Mouse (Mus musculus) right cerebral cortex, postnatal 36 days (tissue): ENCODE measurements around the gene Sbk2.
"Not testable (repeated sequence)": the region's sequence is repeated elsewhere in the genome, so short reads cannot be mapped to it uniquely, and the experiment has no call there.

Source experiments
- DNase-seq, 2 experiments: peaks; one replicate each; pipeline ENCODE4 v3.0.0; 2022; ENCODE audit warnings: low spot score in 2 of 2, mixed read lengths in 1 of 2

Gene Sbk2

DNA sequence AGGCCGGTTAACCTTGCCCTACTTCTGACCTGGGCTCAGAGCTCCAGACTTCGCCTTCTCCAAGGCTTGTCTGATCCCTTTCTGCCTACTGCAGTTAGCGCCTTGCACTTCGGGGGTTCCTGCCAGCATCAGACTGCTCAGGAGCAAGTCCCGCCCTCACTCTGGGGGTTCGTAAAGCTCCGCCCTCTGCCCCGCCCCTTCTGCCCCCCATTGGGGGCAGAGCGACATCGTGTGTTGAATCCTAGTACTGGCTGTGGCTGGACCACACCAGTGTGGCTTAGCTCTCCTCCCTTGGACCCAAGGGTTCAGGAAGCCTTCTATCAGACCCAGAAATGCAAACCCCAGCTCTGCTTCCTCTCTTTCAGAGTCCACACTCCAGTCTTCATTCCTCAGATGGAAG is at the start of gene Sbk2:
TSS of gene Sbk2 (minus strand) at position 135 of the 400 bp plus-strand sequence.
- peak; percentile 32 to 33 for DNase-seq

DNA sequence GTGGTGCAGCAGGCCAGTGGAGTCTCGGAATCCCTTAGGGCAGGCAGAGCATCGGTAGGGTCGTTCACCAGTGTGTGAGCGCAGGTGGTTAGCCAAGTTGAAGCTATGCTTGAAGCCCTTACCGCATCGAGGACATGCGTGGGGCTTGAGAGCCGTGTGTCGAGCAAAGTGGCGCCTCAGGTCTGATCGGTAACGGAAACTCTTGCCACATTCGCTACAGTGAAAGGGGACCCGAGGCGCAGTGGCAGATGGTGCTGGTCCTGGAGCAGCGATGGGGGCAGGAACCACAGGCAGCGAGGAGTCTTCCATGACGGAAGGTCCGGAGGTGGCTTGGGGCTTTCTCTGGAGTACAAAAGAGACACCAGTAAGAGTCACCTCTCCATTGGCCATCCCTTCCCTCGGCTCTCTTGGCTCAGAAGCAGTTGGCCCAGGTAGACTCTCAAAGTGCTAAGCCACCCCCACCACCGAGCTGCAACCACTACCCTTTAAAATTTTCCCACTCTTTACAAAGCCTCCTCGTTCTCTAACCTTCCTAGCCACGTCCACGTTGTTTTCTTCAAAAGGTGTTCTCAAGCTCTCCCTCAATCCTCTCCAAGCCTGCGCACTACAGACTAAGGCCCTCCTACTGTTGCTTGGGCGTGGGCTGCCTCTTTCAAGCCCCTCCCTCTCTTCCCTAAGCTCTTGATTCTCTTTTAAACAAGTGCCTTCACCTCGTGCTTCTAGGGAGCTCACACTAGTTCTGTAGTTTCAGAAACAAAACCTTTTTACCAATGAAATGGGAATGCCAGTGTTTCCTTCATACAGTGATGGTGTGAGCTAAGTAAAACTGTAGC is 48.7 kb upstream of the Sbk2 start:
- no peak for DNase-seq

DNA sequence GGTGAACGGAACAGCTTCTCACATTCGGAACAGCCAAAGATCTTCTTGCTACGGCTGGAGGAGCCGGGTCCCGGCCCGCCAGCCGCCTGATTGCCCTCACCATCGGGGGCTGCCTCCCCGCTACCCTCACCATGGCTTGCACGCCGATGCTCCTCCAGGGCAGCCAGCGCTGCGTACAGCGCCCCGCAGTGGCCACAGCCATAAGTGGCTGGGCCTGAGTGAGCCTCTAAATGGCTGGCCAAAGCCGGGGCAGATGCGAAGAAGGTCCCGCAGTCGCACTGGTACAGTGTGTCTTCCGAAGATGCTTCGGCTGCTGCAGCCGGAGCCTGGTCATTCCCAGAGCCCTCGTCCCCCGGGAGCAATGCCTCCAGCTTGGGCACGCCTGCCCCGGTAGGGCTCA is 44.0 kb upstream of the Sbk2 start:
- DNase-seq = no peak

DNA sequence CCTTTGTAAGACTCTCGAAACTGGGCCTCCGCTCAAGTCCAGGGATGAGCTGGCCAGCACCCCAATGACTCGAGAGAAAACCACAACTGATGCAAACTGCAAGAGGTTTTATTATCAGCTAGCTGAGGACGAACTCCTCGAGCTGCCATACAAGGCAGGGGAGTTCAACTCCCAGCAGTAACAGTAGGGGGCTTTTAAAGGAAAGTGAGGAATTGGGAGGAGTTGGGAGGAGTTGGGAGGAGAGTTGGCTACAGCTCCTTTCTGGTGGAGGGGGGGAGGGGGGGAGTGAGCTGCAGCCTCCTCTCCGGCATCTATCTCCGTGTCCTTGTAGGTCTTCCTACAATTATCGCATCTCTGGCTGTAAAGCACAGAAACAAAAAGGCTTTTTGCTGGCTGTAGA is 38.7 kb upstream of the Sbk2 start:
- not testable (repeated sequence) for DNase-seq

DNA sequence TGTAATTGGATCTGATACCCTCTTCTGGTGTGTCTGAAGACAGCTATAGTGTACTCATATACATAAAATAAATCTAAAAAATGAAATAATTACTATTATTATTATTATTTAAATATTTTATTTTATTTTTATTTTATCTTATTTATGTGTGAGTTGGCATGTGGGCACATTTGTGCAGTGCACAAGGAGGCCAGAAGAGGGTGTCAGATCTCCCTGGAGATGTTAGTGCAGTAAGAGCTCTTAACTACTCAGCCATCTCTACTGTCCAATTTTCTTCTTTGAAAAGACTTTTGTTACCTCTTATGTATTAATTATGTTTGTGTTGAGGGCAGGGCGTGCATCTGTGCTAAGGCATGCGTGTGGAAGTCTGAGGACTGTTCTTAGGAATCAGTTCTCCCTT is 35.7 kb upstream of the Sbk2 start:
- no peak for DNase-seq

DNA sequence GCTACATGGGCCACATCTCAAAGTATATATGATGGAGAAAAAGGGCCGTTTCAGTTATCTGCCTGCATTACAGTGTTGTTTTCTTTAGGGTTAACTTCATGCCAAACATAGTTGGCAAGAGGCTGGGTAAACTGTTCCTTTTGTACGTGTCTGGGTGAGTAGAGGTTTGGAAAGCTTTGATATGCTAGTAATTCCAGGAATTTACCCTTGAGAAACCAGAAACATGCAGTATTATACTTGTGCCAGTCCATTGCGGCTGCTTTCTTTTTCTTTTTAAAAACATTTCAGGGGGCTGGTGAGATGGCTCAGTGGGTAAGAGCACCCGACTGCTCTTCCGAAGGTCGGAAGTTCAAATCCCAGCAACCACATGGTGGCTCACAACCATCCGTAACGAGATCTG is 32.7 kb upstream of the Sbk2 start:
- DNase-seq = no peak

DNA sequence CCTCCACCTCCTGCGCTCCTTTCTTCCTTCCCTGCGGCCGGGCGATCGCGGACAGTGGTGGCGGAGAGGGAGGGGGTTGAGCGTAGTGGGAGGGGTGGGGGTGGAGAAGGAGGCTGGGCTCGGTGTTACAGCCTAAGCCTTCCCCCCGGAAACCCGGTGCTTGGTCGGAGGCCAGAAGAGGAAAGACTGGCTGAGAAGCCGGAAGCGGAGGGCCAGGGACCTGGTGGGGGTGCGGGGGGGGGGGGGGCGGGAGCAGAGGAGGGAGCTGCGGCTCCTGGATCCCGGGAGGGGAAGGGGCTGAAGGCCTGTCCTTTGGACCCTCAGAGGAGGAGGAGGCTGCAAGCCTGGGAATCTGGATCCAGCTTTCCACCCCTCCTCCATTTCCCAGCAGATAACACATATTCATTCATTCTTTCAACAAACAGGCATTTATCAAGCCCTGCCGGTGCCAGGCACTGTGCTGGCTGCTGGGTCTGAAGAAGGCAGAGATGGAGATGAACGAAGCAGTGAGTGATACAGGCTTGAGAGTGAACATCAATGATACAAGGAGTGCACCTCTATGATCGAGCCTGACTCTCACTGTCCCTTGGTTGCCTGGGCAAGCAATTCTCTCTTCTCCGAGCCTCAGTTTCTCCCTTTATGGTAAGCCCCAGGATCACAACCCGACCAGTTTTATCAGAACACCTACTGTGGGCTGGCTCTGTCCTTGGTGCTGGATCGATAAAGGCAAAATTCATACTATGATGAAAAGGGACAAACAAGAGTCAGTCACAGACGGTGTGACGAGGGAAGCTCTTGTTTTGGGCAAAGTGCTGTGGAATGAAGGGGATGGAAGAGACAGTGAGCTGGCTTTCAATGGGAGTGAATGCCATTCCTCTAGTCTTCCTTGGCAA is 32.0 kb upstream of the Sbk2 start, which contains the start of gene Zfp579:
TSS of gene Zfp579 (minus strand) at position 156 of the 893 bp plus-strand sequence.
- DNase-seq = peak; percentile 84 to 86

DNA sequence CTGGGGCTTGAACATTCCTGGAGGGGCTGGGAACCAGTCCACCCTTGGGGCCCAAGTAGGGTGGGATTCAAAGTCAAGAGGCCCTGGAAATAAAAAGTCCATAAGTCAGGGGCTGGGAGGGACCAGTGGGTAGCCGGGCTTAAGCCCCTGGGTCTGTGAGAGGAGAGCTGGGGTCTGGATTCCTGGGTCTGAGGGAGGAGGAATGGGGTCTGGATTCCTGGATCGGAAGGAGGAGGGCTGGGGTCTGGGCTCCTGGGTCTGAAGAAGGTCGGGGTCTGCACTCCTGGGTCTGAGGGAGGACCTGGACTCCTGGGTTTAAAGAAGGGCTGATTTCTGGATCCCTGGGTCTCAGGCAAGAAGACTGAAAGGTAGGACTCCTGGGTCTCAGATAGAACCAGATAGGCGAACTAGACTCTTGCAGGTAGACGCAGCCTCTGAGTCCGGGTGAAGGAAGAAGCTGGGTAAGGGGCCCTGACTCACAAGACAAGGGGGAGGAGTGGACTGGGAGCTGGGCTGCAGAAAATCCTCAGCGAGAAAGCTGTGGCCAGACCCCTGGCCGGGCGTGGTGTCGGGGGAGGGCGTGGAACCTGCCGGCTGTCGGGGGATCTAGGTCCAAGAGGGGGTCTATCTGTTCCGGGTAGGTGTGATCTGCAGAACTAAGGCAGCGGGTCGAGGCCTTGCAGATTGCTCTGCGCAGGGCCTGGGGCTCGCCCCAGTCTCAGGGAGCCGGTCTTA is 31.2 kb upstream of the Sbk2 start:
- no peak for DNase-seq

DNA sequence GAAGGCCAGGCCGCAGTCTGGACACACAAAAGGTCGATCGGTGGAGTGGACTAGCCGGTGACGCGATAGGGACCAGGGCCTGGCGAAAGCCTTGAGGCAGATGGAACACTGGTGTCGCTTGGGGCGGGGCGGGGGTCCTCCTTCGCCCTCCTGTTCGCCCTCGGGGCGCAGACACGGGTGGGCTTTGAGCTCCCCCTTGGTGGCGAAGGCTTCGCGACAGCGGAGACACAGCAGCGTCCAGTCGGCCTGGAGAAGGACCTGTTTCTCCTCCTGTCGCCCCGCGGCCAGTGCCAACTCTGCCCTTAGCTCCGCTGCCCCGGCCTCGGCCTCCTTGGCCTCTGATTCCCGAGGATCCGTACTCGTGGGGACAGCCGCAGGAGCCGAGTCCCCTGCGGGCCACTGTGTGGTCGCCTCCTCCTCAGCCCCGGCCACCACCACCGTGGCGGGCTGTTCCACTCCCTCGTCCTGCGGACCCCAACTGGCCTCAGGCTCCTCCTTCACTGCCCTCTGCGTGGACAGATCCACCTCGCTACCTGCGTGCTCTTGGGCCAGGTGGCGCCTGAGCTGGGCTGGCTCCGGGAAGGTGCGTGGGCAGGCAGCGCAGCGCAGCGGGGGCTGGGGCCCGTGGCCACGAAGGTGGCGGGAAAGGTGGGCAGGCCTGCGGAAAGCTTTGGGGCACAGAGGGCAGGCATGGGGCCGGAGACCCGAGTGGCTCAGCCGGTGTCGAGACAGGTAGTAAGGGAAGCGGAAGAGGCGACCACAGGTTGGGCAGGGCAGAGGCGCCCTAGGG is 30.0 kb upstream of the Sbk2 start:
- DNase-seq = no peak

DNA sequence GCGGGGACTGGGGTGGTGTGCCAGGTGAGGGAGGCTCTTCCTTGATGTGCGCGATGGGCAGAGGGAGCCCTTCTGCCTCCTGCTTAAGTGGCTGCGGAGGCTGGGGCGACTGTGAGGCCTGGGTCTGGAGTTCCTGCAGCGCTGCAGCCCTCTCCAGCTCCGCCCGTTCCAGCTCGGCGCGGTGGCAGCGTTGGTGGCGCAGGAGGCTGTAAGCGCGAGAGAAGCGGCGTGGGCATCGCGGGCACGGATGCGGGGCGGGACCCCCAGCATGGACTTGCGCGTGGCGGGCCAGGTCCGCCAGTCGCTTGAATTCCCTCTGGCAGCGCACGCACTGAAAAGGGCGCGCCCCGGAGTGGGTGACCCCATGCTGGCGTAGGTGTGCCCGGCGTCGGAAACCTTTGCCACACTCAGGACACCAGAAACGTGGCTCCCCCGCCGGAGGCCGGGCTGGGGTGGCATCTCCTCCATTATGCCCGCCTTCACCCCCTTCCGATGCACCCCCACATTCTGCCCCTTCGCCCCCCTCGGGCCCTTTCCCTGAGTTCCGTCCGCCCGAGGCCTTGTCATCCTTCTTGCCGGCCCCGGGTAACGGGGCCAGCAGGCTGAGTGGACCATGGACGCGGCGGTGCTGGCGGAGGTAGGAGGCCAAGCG is 29.3 kb upstream of the Sbk2 start:
- DNase-seq = no peak

DNA sequence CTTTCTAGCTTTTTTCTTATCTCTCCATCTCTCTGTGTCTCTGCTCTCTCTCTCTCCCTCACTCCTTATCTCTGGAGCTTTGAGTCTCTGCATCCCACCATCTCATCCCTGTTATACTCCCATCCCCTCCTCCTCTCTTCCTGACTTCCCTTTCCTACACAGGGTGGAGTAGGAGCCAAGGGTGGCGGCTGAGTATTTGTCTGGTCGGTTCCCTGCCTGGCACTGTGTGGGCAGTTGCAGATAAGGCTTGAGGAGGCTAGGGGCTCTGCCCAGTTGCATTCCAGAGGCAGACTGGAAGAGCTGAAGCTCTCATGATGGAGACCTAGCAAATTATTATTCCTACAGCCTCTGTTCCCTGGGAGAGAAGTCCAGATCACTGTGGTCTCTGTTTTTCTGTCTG is 24.0 kb upstream of the Sbk2 start:
- no peak for DNase-seq

DNA sequence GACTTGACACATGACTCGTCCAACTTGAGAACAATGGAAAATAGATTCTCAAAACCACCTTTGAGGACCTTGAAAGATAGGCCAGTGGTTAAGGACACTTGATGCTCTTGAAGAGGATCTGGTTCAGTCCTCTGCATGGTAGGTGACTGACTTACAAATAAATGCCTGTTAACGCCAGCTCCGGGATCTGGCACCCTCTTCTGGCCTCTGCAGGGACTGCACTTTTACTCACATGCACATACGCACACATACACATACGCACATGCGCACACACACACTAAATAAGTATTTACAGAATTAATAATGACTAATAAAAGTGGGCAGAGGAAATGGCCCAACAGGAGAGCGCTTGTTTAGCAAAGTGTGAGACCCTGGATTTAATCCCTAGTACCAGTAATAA is 12.6 kb upstream of the Sbk2 start:
- DNase-seq = no peak

DNA sequence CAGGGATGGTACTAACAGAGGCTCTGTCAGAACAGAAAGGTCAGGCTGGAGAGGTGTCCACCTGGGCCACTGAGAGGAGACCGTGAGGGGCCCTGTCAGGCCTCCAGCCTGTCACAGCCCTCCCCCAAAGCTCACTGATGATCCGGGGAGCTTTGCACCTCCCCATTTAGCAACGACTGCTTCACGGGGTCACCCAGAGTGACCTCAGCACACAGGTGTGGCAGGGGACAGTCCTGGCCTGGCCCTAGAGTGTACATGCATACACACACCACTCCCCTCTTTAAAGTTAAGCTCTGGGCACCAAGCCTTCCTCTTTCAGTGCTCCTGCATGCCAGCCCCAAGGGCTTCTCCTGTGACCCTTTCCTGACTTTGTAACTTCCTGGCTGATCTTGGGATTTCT is 11.2 kb upstream of the Sbk2 start:
- no peak for DNase-seq

DNA sequence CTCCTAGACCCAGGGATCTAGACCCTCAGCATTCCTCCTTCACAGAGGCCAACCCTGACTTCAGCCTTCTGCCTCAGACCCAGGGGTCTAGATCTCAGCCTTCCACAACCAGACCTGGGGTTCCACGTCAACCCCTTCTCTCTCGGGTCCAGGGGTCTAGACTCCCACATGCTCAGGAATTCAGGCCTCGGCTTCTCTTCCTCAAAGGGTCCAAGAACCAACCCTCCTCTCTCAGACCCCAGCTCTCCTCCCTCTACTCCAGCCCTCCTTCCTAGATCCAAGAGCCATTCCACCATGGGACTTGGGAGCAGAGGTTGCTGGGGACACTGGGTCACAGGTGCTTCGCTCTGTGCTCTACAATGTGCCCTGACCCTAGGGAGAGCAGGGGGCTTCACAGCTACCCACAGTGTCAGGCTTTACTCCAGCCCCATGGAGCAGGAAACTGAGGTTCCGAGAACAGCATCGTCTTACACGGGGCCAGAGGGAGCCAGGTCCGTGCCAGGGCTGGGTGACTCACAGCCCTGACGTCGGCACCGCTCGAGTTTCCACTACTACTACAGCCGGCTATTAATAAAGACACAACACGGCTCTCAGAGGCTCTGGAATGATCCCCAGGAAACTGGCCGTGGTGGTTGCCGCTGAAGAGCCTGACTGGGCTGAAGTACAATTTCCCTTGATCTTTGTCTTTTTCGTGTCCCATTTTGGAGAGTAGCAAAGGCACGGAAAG is 8.3 kb upstream of the Sbk2 start:
- DNase-seq = no peak

DNA sequence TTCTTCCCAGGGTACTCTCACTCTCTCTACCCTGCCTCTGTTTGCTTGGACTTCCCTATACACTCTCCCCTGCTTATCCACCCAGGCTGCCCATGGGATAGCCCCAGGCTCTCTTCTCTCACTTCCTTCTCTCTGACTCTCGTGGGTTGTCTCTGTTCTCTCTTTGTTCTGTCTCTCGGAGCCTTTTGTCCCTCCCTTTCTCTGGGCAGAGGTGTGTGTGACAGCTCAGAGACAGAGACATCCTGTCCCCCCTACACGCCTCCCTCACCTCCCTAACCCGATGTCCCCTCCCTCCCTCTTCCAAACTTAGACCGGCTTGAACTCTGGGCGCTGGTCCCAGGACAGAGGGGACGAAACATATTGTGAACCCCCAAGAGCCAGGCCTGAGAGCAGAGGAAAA is 7.5 kb upstream of the Sbk2 start:
- no peak for DNase-seq

DNA sequence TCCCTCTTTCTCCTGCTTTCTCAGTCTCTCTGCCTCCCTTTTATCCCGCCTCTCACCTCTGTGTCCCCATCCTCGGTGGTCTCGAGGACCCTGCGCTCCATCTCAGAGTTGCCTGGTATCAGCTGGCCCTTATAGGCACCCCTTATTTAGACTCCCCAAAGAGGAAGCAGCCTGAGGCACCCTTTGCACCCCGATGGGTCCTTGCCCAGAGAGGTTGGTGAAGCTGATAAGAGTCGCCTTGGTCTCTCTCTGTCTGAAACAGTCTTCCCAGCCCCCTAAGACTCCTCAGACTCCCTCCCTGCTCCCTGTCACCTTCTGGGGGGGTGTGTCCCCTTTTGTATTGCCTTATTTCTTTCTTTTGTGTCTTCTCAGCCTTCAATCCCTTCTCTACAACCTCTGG is 6.9 kb upstream of the Sbk2 start, which contains the start of gene Sbk3:
TSS of gene Sbk3 (minus strand) at position 101 of the 400 bp plus-strand sequence.
- no peak for DNase-seq

DNA sequence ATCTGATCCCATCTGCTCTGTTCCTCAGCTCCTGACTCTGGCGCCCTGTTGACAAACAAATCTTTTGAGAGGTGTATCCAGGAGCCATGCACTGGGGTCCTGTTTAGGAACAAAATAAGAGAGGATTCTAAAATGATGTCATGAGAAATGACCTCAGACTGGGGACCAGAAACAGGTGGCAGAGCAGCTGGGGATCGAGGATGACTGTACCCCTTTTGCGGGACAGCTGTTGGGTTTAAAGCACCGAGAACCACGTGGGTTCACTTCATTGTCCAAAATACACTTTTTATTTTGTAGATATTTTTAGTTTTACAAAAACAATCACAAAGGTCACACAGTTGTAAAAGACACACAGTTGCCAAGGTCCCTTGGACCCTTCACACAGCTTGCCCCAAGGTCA is 782 bp upstream of the Sbk2 start:
- DNase-seq = no peak

DNA sequence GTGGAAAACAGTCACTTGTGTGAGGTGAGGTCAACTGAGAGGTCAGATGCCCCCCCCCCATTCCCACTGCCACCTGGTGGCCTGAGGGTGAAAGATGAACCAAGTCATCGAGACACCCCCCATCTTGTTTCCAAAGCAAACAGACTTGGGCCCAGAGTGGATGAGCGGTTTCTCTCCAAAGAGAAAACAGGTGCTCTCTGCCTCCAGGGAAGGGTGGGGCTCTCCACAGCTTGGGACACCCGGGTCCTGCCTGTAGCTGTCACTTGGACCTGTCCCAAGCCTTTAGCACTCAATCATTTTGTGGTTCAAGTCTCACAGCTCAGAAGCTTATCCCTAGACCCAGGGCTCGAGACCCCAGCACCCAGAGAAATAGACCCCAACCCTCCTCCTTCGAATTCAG is 679 bp downstream of the Sbk2 start:
- DNase-seq = no peak

DNA sequence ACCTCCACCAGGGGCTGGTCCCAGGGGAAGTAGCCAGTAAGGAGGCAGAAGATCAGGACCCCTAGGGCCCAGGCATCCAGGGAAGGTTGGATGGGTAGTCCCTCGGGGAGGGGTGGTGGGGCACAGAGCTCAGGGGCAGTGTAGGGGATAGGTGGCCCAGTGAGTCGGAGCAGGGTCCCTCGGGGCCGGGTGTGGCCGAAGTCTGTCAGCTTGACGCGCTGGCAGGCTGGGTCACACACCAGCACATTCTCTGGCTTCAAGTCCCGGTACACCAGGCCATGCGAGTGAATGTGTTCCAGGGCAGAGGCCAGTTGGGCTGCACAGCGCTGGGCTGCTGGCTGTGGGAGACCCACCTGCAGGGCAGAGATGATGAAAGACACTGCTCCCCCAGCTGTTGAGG is 6.8 kb downstream of the Sbk2 start:
- no peak for DNase-seq

DNA sequence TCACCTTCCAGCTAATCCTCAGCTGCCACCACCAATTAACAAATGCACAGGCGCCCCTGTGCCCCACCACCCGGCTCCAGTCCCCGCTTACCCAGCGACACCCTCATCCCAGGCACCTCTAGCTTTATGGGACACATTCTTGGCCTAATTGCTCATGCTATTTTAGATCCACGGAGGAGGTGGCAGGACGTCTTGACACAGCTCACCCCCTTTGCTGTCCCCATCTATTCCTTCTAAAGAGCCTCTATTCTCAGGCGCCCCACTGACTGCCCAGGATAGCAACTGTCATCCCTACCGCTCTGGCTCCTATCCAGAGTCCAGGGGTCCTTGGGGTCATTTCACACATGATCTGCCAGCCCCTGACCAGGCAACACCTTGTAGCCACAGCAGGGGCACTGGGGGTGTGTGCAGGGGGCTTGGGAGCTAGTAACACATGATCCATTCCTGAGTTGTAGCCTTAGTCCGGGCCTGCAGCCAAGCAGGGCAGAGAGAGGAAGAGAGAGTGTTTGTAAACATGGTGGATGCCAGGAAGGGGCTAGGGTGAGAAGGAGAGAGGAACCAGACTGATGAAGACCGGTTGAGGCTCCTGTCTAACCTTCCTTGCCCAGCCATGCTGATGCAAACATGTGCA is 10.3 kb downstream of the Sbk2 start:
- no peak for DNase-seq
